Mouse (Mus musculus): ENCODE data around the gene Corin. TPM values are rescaled to one million over a fixed set of nuclear protein-coding genes. Genes with fewer than 3 reads are reported as not detected.
A peak's percentile ranks its signal among the peaks of the same experiment; 100 is the strongest.

Gene Corin
- total and polyA plus RNA-seq, 2 experiments, result 0.46 TPM; not detected in 1

DNA sequence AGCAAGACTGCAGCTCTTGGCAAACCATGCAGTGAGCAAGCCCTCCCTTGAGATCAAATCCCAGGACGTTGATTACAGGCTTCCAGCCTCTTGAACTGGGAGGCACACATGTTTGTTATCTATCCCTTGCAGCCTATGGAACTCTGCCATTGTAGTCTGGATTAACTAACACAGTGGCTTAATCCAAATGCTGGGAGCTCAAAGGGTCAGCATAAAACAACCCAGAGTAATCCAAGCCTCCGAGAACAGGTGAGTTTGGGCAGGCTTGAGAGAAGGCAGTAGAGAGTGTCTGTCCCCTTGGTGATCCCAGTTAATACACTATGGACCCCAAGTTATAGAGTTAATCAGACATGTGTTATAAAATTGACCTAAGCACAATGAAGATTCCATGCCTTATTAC, 155.7 kb downstream of the Corin start:
- WGBS, result 65% methylated on average over 2 of the region's 2 CpGs
- Histone ChIP-seq H3K27me3 (ENCODE audit: control insufficient read depth, insufficient read depth, low read length) (no peaks in the 10 kb centered on the region), H3K4me1 (ENCODE audit: control insufficient read depth, insufficient read depth, low read length) (no peaks in the 10 kb centered on the region), H3K27ac (replicated peaks; ENCODE audit: insufficient read depth, low read depth, low read length) (no peak overlapping the region), H3K9ac (ENCODE audit: low read depth, low read length) (no peak overlapping the region), H3K79me2 (ENCODE audit: control insufficient read depth, insufficient read depth, low read length) (no peaks in the 10 kb centered on the region), H3K36me3 (ENCODE audit: control insufficient read depth, insufficient read depth, low read length) (no peaks in the 10 kb centered on the region), H3K4me3 (ENCODE audit: insufficient read depth, low read depth, low read length) (no peak overlapping the region)
- no peak for DNase-seq (ENCODE audit: extremely low read depth, low read depth, low spot score)
- TF ChIP-seq POLR2A (IDR thresholded peaks at IDR 0.05; ENCODE audit: extremely low read depth, insufficient read depth, low read length) (no peak), CTCF (IDR thresholded peaks at IDR 0.05; ENCODE audit: low read depth, low read length) (no peak)

DNA sequence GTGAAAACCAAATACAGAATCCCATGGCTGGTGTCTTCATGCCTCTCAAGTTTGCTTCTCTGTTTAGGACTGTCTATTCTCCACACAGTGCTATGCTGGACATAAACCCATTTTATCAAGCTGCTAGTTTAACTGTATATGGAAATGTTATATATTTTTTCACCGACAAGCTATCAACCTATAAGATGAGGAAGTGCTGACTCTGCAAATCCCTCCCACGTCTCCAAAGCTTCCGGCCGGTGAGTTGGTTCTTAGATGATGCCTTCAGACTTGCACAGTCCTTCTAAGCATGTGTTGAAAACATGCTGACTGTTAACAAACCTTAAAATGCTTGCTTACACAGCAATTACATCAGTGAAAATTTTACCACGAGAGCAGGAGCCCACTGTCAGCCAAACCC, 168.4 kb downstream of the Corin start:
- H3K27me3 ChIP-seq (ENCODE audit: control insufficient read depth, insufficient read depth, low read length), result no peaks in the 10 kb centered on the region
- H3K36me3 ChIP-seq (ENCODE audit: control insufficient read depth, insufficient read depth, low read length), result no peaks in the 10 kb centered on the region
- H3K4me3 ChIP-seq (ENCODE audit: insufficient read depth, low read depth, low read length), result no peak overlapping the region
- no peaks in the 10 kb centered on the region for H3K4me1 ChIP-seq (ENCODE audit: control insufficient read depth, insufficient read depth, low read length)
- no peaks in the 10 kb centered on the region for H3K79me2 ChIP-seq (ENCODE audit: control insufficient read depth, insufficient read depth, low read length)
- 72% methylated on average over 5 of the region's 5 CpGs for WGBS
- DNase-seq (ENCODE audit: extremely low read depth, low read depth, low spot score), result no peak
- no peak overlapping the region for H3K9ac ChIP-seq (ENCODE audit: low read depth, low read length)
- TF ChIP-seq POLR2A (IDR thresholded peaks at IDR 0.05; ENCODE audit: extremely low read depth, insufficient read depth, low read length) (no peak), CTCF (IDR thresholded peaks at IDR 0.05; ENCODE audit: low read depth, low read length) (no peak)
- no peak overlapping the region for H3K27ac ChIP-seq (replicated peaks; ENCODE audit: insufficient read depth, low read depth, low read length)

DNA sequence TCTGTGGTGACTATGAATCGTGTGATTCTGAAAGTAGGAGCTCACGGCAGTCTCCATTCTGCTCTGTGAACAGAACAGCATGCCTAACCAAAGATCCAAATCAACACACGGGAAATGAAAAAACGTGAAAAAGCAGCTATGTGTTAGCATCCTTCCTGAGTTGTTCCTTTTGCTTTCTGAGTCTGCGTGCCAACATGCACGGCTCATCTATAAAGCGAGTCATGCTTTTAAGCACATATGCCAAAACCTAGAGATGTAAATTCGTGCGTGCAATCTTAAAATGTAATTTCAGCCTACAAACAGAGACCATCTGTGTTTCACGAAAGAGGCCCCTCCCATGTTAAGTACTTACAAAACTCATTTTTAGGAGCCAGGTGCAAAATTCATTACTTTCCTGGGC, 171.4 kb downstream of the Corin start:
- Histone ChIP-seq H3K36me3 (ENCODE audit: control insufficient read depth, insufficient read depth, low read length) (no peaks in the 10 kb centered on the region), H3K27me3 (ENCODE audit: control insufficient read depth, insufficient read depth, low read length) (no peaks in the 10 kb centered on the region), H3K9ac (ENCODE audit: low read depth, low read length) (no peak overlapping the region), H3K4me3 (ENCODE audit: insufficient read depth, low read depth, low read length) (no peak overlapping the region), H3K27ac (replicated peaks; ENCODE audit: insufficient read depth, low read depth, low read length) (no peak overlapping the region), H3K79me2 (ENCODE audit: control insufficient read depth, insufficient read depth, low read length) (no peaks in the 10 kb centered on the region), H3K4me1 (ENCODE audit: control insufficient read depth, insufficient read depth, low read length) (no peaks in the 10 kb centered on the region)
- 88% methylated on average over 10 of the region's 10 CpGs for WGBS
- no peak for DNase-seq (ENCODE audit: extremely low read depth, low read depth, low spot score)
- TF ChIP-seq CTCF (IDR thresholded peaks at IDR 0.05; ENCODE audit: low read depth, low read length) (no peak), POLR2A (IDR thresholded peaks at IDR 0.05; ENCODE audit: extremely low read depth, insufficient read depth, low read length) (no peak)

DNA sequence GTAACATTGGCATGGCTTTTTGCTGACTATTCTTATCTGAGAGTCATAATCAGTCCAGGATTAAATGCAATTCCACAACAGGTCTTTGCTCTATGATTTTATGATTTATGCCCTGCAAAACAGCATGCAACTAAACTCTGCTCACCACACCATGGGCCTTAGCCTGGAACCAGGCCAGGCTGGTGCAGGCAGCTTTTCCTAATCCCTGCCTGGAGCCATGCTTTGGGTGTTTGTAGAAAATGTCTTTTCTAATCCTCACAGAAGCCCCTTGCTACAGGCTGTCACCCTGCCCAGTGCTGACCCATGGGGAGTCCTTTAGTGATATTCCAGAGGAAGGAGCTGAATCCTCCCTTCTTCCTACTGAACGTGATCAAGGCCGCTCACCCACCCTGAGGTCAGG, 173.1 kb downstream of the Corin start:
- 89% methylated on average over 2 of the region's 2 CpGs for WGBS
- Histone ChIP-seq H3K27me3 (ENCODE audit: control insufficient read depth, insufficient read depth, low read length) (no peaks in the 10 kb centered on the region), H3K9ac (ENCODE audit: low read depth, low read length) (no peak overlapping the region), H3K36me3 (ENCODE audit: control insufficient read depth, insufficient read depth, low read length) (no peaks in the 10 kb centered on the region), H3K79me2 (ENCODE audit: control insufficient read depth, insufficient read depth, low read length) (no peaks in the 10 kb centered on the region), H3K4me1 (ENCODE audit: control insufficient read depth, insufficient read depth, low read length) (no peaks in the 10 kb centered on the region), H3K4me3 (ENCODE audit: insufficient read depth, low read depth, low read length) (no peak overlapping the region), H3K27ac (replicated peaks; ENCODE audit: insufficient read depth, low read depth, low read length) (no peak overlapping the region)
- DNase-seq (ENCODE audit: extremely low read depth, low read depth, low spot score), result no peak
- TF ChIP-seq CTCF (IDR thresholded peaks at IDR 0.05; ENCODE audit: low read depth, low read length), result no peak
- no peak for TF ChIP-seq POLR2A (IDR thresholded peaks at IDR 0.05; ENCODE audit: extremely low read depth, insufficient read depth, low read length)

DNA sequence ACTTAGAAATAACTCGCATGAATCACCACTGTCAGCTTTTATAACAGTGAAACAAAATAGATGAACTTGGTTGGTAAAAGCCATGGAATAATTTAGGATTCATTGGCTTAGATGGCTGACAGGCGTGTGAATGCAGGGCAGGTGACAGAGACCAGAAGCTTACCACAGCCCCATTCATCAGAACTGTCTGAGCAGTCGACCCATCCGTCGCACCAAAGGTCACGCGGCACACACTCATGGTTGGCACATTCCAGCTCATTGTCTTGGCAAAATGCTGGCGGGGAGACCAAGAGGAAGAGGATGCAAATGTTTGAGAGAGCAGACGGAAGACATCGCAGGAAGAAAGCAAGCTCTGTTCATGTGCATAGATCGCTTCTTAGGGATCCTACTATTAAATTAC, 173.6 kb downstream of the Corin start:
- Histone ChIP-seq H3K4me3 (ENCODE audit: insufficient read depth, low read depth, low read length) (no peak overlapping the region), H3K79me2 (ENCODE audit: control insufficient read depth, insufficient read depth, low read length) (no peaks in the 10 kb centered on the region), H3K4me1 (ENCODE audit: control insufficient read depth, insufficient read depth, low read length) (no peaks in the 10 kb centered on the region), H3K9ac (ENCODE audit: low read depth, low read length) (no peak overlapping the region), H3K36me3 (ENCODE audit: control insufficient read depth, insufficient read depth, low read length) (no peaks in the 10 kb centered on the region), H3K27me3 (ENCODE audit: control insufficient read depth, insufficient read depth, low read length) (no peaks in the 10 kb centered on the region), H3K27ac (replicated peaks; ENCODE audit: insufficient read depth, low read depth, low read length) (no peak overlapping the region)
- 86% methylated on average over 11 of the region's 11 CpGs for WGBS
- no peak for DNase-seq (ENCODE audit: extremely low read depth, low read depth, low spot score)
- TF ChIP-seq CTCF (IDR thresholded peaks at IDR 0.05; ENCODE audit: low read depth, low read length) (no peak), POLR2A (IDR thresholded peaks at IDR 0.05; ENCODE audit: extremely low read depth, insufficient read depth, low read length) (no peak)

DNA sequence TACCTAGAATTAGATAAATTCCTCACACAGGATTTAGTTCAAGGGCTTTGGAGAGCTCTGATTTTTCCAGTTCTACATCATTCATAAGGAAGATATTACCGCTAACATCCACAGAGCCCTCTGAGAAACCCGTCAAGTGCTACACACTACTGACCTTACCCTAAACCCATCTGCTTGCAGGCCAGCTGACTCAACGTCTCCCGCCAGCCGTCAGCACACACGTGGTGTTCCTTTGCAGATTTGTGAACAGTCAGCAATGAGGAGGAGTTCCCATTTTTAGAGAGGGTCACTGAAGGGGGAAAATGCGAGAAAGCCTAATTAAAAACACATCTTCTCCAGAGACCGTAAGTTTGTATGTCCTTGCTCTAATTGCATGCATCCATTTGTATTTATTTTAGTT, 174.8 kb downstream of the Corin start:
- peak; percentile 7 for DNase-seq (ENCODE audit: extremely low read depth, low read depth, low spot score)
- H3K4me3 ChIP-seq (ENCODE audit: insufficient read depth, low read depth, low read length), result no peak overlapping the region
- no peak overlapping the region for H3K9ac ChIP-seq (ENCODE audit: low read depth, low read length)
- TF ChIP-seq POLR2A (IDR thresholded peaks at IDR 0.05; ENCODE audit: extremely low read depth, insufficient read depth, low read length), result no peak
- TF ChIP-seq CTCF (IDR thresholded peaks at IDR 0.05; ENCODE audit: low read depth, low read length), result no peak
- H3K4me1 ChIP-seq (ENCODE audit: control insufficient read depth, insufficient read depth, low read length), result no peaks in the 10 kb centered on the region
- H3K79me2 ChIP-seq (ENCODE audit: control insufficient read depth, insufficient read depth, low read length), result no peaks in the 10 kb centered on the region
- H3K27ac ChIP-seq (replicated peaks; ENCODE audit: insufficient read depth, low read depth, low read length), result no peak overlapping the region
- no peaks in the 10 kb centered on the region for H3K27me3 ChIP-seq (ENCODE audit: control insufficient read depth, insufficient read depth, low read length)
- WGBS, result 72% methylated on average over 8 of the region's 8 CpGs
- no peaks in the 10 kb centered on the region for H3K36me3 ChIP-seq (ENCODE audit: control insufficient read depth, insufficient read depth, low read length)

All from liver, adult 2 months (tissue).